Mouse (Mus musculus) brown adipose tissue, adult 24 weeks (tissue): Measurements from ENCODE around the gene Myrip. TPM values are rescaled to one million over a fixed set of nuclear protein-coding genes. Genes with fewer than 3 reads are reported as not detected.

ENCODE experiments used
- H3K27ac ChIP-seq: fragments of 200-500 bp; replicated peaks from 2 replicates; pipeline ENCODE4 v1.5.1; 2012; ENCODE audit warnings: low read depth, mild to moderate bottlenecking, low read length
- H3K4me1 ChIP-seq: fragments of 200-500 bp; 2 replicates; pipeline ENCODE4 v1.6.1; 2012; ENCODE audit warnings: low read length, mixed read lengths; ENCODE audit not compliant: control insufficient read depth, insufficient read depth, insufficient read length
- H3K4me3 ChIP-seq: fragments of 200-500 bp; 2 replicates; pipeline ENCODE4 v1.5.1; 2012; ENCODE audit warnings: low read depth, mild to moderate bottlenecking, low read length, moderate library complexity; ENCODE audit not compliant: insufficient read depth
- polyA plus RNA-seq: library from polyadenylated mRNA; stranded (reverse); fragments of >200 nt; gene quantifications from 2 replicates; pipeline ENCODE4 v1.2.4, GENCODE M21; 2012; ENCODE audit not compliant: missing spikeins, insufficient read depth, insufficient read length

Myrip gene
- polyA plus RNA-seq, 1 experiment = 1.1 TPM

DNA sequence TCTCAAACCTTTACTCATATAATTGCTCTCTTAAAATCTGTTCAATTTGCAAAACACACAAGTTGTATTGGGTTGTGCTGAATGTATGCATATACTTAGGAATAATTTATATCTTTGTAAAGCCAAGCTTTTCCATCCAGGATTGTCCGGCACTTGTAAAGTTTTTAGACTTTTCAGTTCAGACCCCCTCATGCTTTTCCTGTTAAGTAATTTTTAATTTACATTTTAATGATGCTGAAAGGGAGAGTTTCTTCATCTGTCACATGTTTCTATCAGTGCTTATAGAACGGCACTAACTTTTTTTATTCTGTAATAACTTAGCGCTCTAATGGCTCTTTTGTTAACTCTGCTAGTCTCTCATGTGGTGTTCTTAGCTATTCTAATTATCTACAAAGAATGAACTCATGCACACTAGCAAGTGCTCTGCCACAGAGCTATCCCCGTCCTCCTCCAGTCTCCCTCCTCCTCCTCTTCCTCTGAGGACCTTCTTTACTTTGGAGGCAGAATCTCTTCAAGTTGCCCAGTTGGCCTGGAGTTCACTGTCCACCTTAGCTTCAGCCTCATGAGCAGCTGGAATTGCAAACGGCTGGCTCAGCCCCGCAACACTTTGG is 136.1 kb downstream of the Myrip start:
- no peaks in the 10 kb centered on the region for H3K4me1 ChIP-seq
- no peak overlapping the region for H3K27ac ChIP-seq
- no peak overlapping the region for H3K4me3 ChIP-seq

DNA sequence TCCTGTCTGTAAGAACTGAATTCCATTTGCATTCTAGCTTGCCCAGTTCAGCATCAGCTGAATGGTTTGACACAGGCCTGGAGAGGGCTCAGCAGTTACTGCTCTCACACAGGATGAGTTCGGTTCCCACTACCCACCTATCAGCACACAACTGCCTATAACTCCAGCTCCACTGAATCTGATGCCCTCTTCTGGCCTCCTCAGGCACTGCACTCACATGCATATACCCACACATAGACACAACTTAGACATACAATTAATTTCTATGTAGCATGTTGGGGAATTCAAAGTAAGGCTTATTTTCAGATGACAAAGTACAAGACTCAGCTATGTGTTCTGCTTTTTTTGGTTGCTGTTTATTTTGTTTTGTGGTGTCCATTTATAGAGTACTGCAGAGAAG is 137.0 kb downstream of the Myrip start:
- no peak overlapping the region for H3K27ac ChIP-seq
- no peak overlapping the region for H3K4me3 ChIP-seq
- H3K4me1 ChIP-seq = no peaks in the 10 kb centered on the region

- Histone ChIP-seq H3K27ac (no peak overlapping the region), H3K4me1 (no peaks in the 10 kb centered on the region), H3K4me3 (no peak overlapping the region)
Measured at GRCm38 (mm10) chr9:120438781-120439180, 137.5 kb downstream of the Myrip start.

GRCm38 (mm10) chr9:120444642-120445041 is 143.3 kb downstream of the Myrip start:
- Histone ChIP-seq H3K4me3 (no peak overlapping the region), H3K27ac (no peak overlapping the region), H3K4me1 (no peaks in the 10 kb centered on the region)

DNA sequence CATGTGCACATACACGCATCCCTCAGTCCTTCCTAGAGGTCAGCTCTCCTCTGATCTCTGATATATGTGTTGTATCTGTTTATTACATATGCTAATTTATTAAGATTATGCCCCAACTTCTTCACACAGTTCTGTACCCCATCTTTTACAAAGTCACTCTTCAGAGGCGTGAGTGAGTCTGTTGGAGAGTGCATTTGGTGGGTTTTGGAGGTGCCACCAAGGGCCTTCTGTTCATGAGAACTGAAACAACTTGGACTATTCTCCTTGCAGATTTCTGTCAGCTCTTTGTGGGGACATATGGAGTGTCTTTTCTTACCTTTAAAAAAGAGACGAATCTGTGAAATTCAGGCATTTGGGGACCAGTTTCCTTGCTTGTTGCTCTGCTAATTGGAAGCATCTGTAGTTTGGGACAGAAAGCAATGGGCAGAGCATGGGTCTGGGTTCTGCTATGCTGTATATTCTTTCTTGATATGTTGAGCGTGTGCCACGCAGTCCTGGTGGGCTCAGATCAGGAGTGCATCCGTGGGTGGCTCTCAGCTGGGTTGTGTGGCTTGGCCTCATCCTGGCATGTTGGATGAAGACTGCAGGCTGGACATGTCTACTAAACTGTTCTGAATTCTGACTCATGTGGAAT is 148.5 kb downstream of the Myrip start:
- Histone ChIP-seq H3K4me3 (no peak overlapping the region), H3K4me1 (no peaks in the 10 kb centered on the region), H3K27ac (no peak overlapping the region)

DNA sequence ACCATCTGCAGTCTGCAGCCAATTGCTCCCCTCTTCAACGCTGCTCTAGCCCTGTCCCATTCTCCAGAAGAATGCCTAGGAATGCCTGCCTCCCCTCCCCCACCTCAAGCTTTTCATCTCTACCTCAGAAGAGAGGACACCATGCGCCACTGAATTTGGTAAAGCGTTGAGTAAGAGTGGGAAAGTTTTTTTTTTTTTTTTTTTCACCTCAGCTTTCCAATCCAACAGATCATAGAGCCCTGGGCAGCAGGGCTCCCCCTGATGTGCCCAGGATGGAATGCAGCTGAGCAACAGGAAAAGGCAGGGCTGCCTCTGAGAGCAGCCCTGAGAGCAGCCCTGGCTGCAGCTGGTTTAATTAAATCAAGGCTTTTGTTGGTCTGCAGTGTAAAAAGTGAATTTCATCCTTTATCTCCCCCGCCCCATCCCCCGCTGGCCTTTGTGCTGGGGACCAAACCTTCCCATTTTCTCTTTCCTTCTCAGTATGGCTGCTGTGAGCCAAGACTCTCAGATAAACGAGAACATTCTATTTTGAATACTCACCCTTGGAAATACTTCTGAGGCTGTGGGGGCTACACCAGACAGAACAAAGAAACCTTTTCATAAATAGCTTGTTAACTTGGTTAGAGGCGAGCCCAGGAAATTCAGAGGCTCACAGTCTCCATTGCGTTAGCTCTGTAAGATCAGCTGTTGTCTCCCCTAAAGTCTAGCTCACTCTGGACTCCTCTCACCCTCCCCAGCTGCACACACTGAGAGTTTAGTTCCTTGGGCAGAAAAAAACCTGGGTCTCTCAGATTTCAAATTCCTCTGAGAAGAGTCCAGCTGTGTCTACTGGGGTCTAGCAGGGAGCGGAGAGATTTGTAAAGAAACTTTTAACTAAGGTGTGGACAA is 154.7 kb downstream of the Myrip start:
- H3K4me3 ChIP-seq = no peak overlapping the region
- H3K27ac ChIP-seq = no peak overlapping the region
- no peaks in the 10 kb centered on the region for H3K4me1 ChIP-seq

DNA sequence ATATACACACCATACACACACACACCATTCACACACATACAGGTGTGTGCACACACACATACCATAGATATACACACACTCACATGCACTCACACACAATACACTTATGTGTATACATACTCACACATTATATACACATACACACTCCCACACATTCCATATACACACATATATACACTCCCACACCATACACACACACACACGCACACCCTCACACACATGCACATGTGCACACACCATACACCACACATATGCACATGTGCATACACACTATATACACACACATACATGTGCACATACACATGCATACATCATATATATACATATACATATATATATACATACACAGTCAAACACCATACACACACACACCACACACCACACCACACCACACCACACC is 169.1 kb downstream of the Myrip start:
- H3K4me3 ChIP-seq = no peak overlapping the region
- no peaks in the 10 kb centered on the region for H3K4me1 ChIP-seq
- H3K27ac ChIP-seq = no peak overlapping the region

DNA sequence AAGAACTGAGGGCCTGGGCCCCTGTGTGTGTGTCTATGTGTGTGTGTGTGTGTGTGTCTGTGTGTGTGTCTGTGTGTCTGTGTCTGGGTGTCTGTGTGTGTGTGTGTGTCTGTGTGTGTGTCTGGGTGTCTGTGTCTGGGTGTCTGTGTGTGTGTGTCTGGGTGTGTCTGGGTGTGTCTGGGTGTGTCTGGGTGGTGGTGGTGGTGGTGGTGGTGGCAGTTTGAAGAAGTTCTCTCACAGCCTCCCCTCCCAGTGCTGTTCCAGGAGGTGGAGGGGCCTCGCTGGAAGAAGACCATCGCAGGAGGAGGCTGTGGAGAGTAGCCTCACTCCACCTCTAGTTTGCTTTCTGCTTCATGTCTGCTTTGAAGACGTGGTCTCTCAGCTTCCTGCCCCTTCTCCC is 180.3 kb downstream of the Myrip start:
- Histone ChIP-seq H3K4me3 (no peak overlapping the region), H3K27ac (no peak overlapping the region)

DNA sequence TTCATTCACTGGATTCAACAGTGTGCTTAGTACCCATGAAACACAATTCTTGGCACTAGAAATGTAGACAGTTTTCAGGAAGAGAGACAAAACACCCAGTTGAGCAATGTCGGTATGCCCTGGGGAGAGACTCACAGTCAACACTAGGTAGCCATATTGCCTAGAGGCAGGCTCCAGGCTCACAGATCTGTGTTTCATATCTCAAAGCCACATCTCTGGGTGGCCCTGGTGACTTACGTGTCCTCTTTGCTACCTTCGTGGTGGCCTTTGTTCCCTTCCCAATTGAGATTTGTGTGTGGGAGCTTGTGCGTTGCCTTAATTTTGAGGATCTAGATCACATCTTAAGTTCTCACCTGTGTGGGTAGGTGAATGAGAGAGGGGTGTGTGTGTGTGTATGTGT is 181.1 kb downstream of the Myrip start:
- no peak overlapping the region for H3K4me3 ChIP-seq
- H3K4me1 ChIP-seq = no peaks in the 10 kb centered on the region
- H3K27ac ChIP-seq = no peak overlapping the region

More for the DNA sequence above, 180.3 kb downstream of the Myrip start:
- H3K4me1 ChIP-seq = no peaks in the 10 kb centered on the region

DNA sequence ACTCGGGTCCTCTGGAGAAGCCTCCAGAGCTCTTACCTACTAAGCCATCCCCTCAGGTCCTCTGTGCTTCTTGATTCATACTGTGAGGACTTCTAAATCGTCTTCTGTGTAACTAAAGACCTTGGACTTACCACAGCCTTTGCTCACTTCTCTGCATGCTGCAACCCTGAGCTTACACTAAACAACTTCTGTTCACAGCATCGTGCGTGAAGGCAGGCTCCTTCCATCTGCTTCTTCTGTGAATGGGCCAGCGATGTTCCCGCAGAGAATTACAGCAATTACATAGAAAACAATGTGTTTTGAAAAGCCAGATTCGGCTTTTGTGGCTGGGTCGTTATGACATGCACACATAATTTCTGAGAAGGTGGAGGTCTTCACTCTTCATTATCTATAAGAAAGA is 181.8 kb downstream of the Myrip start:
- H3K4me1 ChIP-seq = no peaks in the 10 kb centered on the region
- H3K27ac ChIP-seq = no peak overlapping the region
- H3K4me3 ChIP-seq = no peak overlapping the region

DNA sequence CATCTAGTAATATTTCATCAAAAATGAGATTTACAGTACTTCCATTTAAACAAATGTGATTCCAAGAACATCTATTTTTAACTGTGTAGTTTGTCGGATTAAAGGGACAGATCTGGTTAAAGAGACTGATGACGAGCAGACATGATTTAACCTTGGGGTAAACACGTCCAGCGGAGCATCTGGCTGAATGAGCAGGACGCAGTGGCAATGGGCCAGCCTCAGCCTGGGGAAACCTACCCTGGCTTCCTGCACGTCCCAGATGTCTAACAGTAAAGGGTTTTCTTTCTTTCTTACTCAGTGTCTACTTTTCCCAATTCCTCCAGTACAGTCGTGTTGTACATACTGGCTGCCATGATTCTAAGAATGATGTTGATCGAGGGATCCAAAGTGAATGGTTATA is 185.8 kb downstream of the Myrip start:
- no peaks in the 10 kb centered on the region for H3K4me1 ChIP-seq

DNA sequence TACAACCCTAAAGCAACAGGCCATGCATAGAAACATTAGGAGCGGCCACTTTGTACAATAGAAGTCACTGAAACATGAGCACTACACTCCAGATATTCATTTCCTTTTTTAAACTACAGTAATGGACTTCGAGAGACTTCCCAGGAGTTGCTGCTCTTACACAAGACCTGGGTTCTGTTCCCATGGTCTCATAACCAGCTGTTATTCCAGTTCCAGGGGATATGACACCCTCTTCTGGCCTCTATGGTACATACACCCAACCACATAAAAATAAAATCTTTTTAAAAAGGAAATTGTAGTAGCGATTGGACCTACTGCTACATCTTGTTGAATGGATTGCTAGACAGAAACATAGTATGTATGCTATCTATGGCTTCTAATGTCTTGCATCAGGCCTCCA is 190.2 kb downstream of the Myrip start:
- no peak overlapping the region for H3K4me3 ChIP-seq
- H3K4me1 ChIP-seq = no peaks in the 10 kb centered on the region
- H3K27ac ChIP-seq = no peak overlapping the region

More for the DNA sequence above, 185.8 kb downstream of the Myrip start:
- Histone ChIP-seq H3K4me3 (no peak overlapping the region), H3K27ac (no peak overlapping the region)

DNA sequence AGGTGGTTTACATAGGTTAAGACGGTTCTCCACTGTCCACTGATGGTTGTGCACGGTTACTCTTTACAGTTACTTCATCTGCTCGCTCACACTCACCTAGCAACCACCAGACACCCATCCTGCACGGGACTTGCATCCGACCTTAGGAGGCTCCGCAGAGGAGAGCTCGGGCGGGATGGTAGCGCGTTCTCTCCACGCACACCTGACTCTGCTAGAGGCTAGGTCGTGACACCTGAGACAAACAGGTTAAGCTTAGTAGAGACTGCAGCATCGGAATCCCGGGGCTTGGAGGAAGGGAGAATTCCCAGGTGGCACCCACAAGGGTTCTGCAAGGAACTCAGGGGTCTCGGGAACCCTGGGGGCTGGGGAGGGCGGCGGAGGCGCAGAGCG is 190.7 kb downstream of the Myrip start, which contains the start of gene Eif1b:
TSS of gene Eif1b (plus strand) at position 223 of the 390 bp plus-strand sequence.
- no peaks in the 10 kb centered on the region for H3K4me1 ChIP-seq
- peak within 1 kb of the TSS; percentile 73 for H3K27ac ChIP-seq
- peak within 1 kb of the TSS; percentile 99 for H3K4me3 ChIP-seq

DNA sequence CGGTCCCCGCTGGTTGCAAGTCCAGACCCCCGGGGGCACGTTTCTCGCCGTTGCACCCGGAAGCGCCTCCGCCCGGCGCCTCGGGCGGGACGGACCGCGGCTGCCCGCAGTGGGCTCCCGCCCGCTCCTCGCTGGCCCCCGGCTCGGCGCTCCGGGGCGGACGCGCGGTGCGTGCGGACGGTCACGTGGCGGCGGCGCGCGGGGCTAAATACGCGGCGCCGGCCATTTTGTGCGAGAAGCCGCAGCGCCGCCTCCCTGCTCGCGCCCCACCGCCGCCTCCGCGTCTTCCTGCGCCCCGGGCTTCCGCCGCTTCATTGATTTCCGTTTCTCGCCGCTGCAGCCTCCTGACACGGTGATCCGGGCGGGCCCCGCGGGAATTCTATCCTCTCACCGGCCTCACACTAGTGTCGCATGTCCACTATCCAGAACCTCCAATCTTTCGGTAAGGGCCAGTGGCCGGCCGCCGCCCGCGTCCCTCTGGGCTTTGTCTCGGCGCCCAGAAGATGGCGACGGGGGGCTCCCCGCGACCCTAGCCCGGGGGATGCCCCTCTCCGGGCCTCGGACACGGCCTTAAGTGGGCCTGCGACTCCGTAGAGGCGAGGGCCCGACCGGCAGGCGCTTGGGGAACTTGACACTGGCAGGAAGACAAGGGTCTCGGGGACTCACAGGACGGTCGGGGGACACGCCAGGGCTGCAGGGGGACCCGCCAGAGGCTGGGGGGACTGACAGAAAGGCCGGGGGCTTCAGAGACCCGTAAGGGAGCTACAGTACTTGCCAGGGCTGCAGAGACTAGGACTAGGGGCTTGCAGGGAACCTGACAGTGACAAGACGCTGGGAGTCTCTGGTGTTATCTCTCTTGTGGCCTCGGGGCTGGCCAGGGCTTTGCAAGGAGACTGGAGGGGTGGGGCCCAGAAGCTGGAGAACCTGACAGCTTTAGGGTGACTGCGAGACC is 191.4 kb downstream of the Myrip start:
- Histone ChIP-seq H3K4me3 (peak overlapping the region; percentile 99), H3K4me1 (no peaks in the 10 kb centered on the region), H3K27ac (peak overlapping the region; percentile 73)

DNA sequence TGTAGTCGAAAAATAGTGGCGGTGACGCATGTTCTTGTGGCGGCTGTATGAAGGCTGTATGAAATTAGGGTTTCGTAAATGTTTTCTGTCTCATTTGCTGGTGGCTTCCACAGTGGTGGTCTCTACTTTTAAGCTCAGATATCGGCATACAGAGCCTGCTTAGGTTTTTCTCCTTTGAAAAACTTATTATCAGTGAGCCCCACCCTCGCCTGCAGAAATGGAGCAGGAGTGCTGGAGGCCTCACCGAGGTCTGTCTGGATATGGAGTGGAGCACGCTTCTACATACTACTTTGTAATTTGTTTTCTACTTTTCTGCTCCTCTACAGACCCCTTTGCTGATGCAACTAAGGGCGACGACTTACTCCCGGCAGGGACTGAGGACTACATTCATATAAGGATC is 192.5 kb downstream of the Myrip start:
- Histone ChIP-seq H3K27ac (no peak overlapping the region), H3K4me1 (no peaks in the 10 kb centered on the region), H3K4me3 (peak overlapping the region; percentile 99)
